Mouse (Mus musculus) heart, postnatal 0 days (tissue): Measurements from ENCODE around the gene Crebzf.

Experiments used
- CTCF ChIP-seq: IDR thresholded peaks from 2 replicates; pipeline ENCODE4 v1.5.1; 2016; ENCODE audit warnings: antibody characterized with exemption, control low read depth, low read depth
- EP300 ChIP-seq: IDR thresholded peaks from 2 replicates; pipeline ENCODE4 v1.6.1; 2016; ENCODE audit warnings: antibody characterized with exemption, low read depth

DNA sequence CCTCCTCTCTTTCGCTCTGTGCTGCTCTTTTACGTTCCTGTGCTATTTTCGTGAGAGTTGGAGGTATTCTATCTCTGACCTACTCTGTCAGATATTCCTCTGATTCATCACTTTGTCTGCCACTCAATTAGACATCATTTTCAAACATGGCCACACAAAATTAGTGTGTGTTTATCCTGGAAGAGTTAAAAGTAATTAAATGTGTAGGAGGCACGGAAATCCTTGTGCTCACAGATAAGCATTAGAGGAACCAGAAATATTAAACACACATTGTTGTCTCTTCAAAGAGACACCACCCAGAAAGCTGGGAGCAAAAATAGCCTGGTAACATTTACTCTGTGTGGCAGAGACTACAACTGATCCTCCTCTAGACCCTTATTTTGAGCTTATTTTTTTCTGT lies 2.5 kb upstream of the Crebzf start:
- TF ChIP-seq CTCF (no peak), EP300 (no peak)
